Mouse (Mus musculus): ENCODE data around the gene Ube2q2. TPM values are rescaled to one million over a fixed set of nuclear protein-coding genes. Genes with fewer than 3 reads are reported as not detected.
"Not testable (repeated sequence)": the region's sequence is repeated elsewhere in the genome, so short reads cannot be mapped to it uniquely, and the experiment has no call there.

Gene Ube2q2
- polyA plus RNA-seq, 1 experiment: 40.7 TPM

GRCm38 (mm10) chr9:55250595-55251247 is 102.1 kb downstream of the Ube2q2 start:
- Histone ChIP-seq H3K27ac (ENCODE audit: insufficient read depth, low read length) (no peak overlapping the region), H3K4me1 (ENCODE audit: control insufficient read depth, insufficient read depth, low read length) (no peaks in the 10 kb centered on the region), H3K4me3 (ENCODE audit: insufficient read depth, low read length) (no peak overlapping the region)
- TF ChIP-seq POLR2A (IDR thresholded peaks at IDR 0.05; ENCODE audit: low read depth, low read length) (no peak), CTCF (IDR thresholded peaks at IDR 0.05; ENCODE audit: borderline replicate concordance, insufficient read depth, low read length) (no peak)

GRCm38 (mm10) chr9:55252097-55252496 is 103.4 kb downstream of the Ube2q2 start:
- H3K27ac ChIP-seq (ENCODE audit: insufficient read depth, low read length); H3K4me1 ChIP-seq (ENCODE audit: control insufficient read depth, insufficient read depth, low read length); H3K4me3 ChIP-seq (ENCODE audit: insufficient read depth, low read length): not testable (repeated sequence)

- H3K4me1 ChIP-seq (ENCODE audit: control insufficient read depth, insufficient read depth, low read length): no peaks in the 10 kb centered on the region
- no peak overlapping the region for H3K27ac ChIP-seq (ENCODE audit: insufficient read depth, low read length)
- no peak for TF ChIP-seq POLR2A (IDR thresholded peaks at IDR 0.05; ENCODE audit: low read depth, low read length)
- no peak for TF ChIP-seq CTCF (IDR thresholded peaks at IDR 0.05; ENCODE audit: borderline replicate concordance, insufficient read depth, low read length)
- H3K4me3 ChIP-seq (ENCODE audit: insufficient read depth, low read length): no peak overlapping the region
These were observed 105.2 kb downstream of the Ube2q2 start for GRCm38 (mm10) chr9:55253849-55254248.

GRCm38 (mm10) chr9:55255056-55255455 is 106.4 kb downstream of the Ube2q2 start:
- TF ChIP-seq POLR2A (IDR thresholded peaks at IDR 0.05; ENCODE audit: low read depth, low read length): no peak
- Histone ChIP-seq H3K27ac (ENCODE audit: insufficient read depth, low read length) (no peak overlapping the region), H3K4me1 (ENCODE audit: control insufficient read depth, insufficient read depth, low read length) (no peaks in the 10 kb centered on the region), H3K4me3 (ENCODE audit: insufficient read depth, low read length) (no peak overlapping the region)

- TF ChIP-seq POLR2A (IDR thresholded peaks at IDR 0.05; ENCODE audit: low read depth, low read length) (no peak), CTCF (IDR thresholded peaks at IDR 0.05; ENCODE audit: borderline replicate concordance, insufficient read depth, low read length) (no peak)
- no peaks in the 10 kb centered on the region for H3K4me1 ChIP-seq (ENCODE audit: control insufficient read depth, insufficient read depth, low read length)
- H3K4me3 ChIP-seq (ENCODE audit: insufficient read depth, low read length): no peak overlapping the region
- H3K27ac ChIP-seq (ENCODE audit: insufficient read depth, low read length): no peak overlapping the region
These were observed 107.0 kb downstream of the Ube2q2 start for GRCm38 (mm10) chr9:55255604-55256003.

- TF ChIP-seq POLR2A (IDR thresholded peaks at IDR 0.05; ENCODE audit: low read depth, low read length): no peak
- TF ChIP-seq CTCF (IDR thresholded peaks at IDR 0.05; ENCODE audit: borderline replicate concordance, insufficient read depth, low read length): no peak
- no peak overlapping the region for H3K4me3 ChIP-seq (ENCODE audit: insufficient read depth, low read length)
- H3K4me1 ChIP-seq (ENCODE audit: control insufficient read depth, insufficient read depth, low read length): no peaks in the 10 kb centered on the region
- H3K27ac ChIP-seq (ENCODE audit: insufficient read depth, low read length): no peak overlapping the region
These were observed 108.5 kb downstream of the Ube2q2 start for GRCm38 (mm10) chr9:55257105-55257504.

Other genes with a start within 250 kb of the Ube2q2 start
- gene Hykk, start 231.6 kb upstream of the Ube2q2 start, polyA plus RNA-seq (2011; ENCODE audit: insufficient read length, low read depth, missing spikeins): 8.2 TPM in 2 replicates
- gene Psma4, start 198.1 kb upstream of the Ube2q2 start, polyA plus RNA-seq (2011; ENCODE audit: insufficient read length, low read depth, missing spikeins): 238 and 265 TPM in 2 replicates
- 0.65 and 4.8 TPM in 2 replicates for gene AY074887, start 197.9 kb upstream of the Ube2q2 start, polyA plus RNA-seq (2011; ENCODE audit: insufficient read length, low read depth, missing spikeins)
- gene Chrna5, start 168.0 kb upstream of the Ube2q2 start, polyA plus RNA-seq (2011; ENCODE audit: insufficient read length, low read depth, missing spikeins): not detected in 2 replicates
- gene Chrna3, start 122.3 kb upstream of the Ube2q2 start, polyA plus RNA-seq (2011; ENCODE audit: insufficient read length, low read depth, missing spikeins): not detected in 2 replicates
- not detected in 2 replicates for gene Chrnb4, start 100.1 kb upstream of the Ube2q2 start, polyA plus RNA-seq (2011; ENCODE audit: insufficient read length, low read depth, missing spikeins)
- 30.0 and 30.1 TPM in 2 replicates for gene Fbxo22, start 60.1 kb downstream of the Ube2q2 start, polyA plus RNA-seq (2011; ENCODE audit: insufficient read length, low read depth, missing spikeins)
- gene Nrg4, start 178.0 kb downstream of the Ube2q2 start, polyA plus RNA-seq (2011; ENCODE audit: insufficient read length, low read depth, missing spikeins): not detected in 2 replicates
- not detected in 2 replicates for gene Tmem266, start 178.1 kb downstream of the Ube2q2 start, polyA plus RNA-seq (2011; ENCODE audit: insufficient read length, low read depth, missing spikeins)

Measured in embryonic fibroblast, embryonic 13.5 days (primary cell).